Mouse (Mus musculus): ENCODE results near the gene Ccp110.

DNA sequence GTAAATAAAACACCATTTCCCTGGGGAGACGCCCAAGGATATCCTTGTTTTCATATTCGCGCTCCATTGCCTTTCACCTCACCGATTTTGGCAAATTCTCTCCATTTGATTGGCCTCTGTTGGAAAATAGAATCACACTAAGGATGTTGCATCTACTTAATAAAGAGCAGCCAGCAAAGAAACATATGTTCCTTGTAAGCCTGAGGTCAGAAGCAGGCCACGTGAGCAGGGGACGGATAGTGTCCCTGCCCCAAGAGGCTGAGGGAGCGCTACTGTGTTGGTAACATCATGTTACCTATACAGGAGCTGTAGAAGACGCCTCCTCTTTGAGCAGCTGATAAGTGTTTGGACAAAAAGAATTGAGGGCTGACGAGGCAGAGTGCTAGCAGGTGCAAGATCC is 64.1 kb downstream of the Ccp110 start:
- no peak for TF ChIP-seq CTCF (IDR thresholded peaks at IDR 0.05; ENCODE audit: low read depth)
- no peak for TF ChIP-seq EP300 (IDR thresholded peaks at IDR 0.05; ENCODE audit: low read depth)
